Mouse (Mus musculus): ENCODE data around the gene Slirp.

DNA sequence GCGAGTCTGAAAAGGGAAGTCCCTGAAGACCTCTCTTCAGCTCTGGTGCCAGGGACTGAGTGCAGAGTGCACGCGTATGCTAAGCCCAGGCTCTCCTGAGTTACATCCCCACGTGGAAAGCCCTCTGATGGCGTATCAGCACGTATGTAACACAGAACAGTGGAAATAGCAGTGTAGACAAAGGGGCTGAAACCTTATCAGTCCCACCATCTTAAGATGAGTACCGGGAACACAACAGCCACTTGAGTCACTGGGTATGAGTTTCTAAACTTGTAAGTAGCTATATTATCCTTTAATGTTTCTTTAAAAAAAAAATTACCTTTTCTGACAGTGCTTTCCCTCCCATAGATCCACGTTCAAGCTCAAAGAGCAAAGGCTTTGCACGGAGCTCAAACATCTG lies 5.8 kb downstream of the Slirp start:
- TF ChIP-seq POLR2A (IDR thresholded peaks at IDR 0.05; ENCODE audit: extremely low read depth, insufficient read depth, low read length) (no peak), CTCF (IDR thresholded peaks at IDR 0.05; ENCODE audit: low read depth, low read length) (no peak)

Data from liver, adult 2 months (tissue).